Mouse (Mus musculus) forebrain, embryonic 11.5 days (tissue): ENCODE data around the gene Irf2. TPM values are rescaled to one million over a fixed set of nuclear protein-coding genes. Genes with fewer than 3 reads are reported as not detected.

Experiments used
- ATAC-seq: fragments of 200-750 bp; cut with Nextera tagmentation; replicated peaks from 2 replicates; pipeline ENCODE4 v1.8.0; 2017; ENCODE audit warnings: moderate TSS enrichment; ENCODE audit not compliant: low FRiP score
- DNase-seq: peaks from one replicate; pipeline ENCODE4 v3.0.0-alpha.2; 2017; ENCODE audit warnings: low spot score
- H3K27ac ChIP-seq: fragments of 300-500 bp; sonication (generic); 2 replicates; pipeline ENCODE4 v1.5.1; 2014; ENCODE audit warnings: low read depth, low read length
- H3K27me3 ChIP-seq: fragments of 300-500 bp; sonication (generic); 2 replicates; pipeline ENCODE4 v1.6.1; 2014; ENCODE audit warnings: mild to moderate bottlenecking, low read length, mixed read lengths; ENCODE audit not compliant: control insufficient read depth, insufficient read depth
- H3K36me3 ChIP-seq: fragments of 300-500 bp; sonication (generic); 2 replicates; pipeline ENCODE4 v1.6.1; 2014; ENCODE audit warnings: mild to moderate bottlenecking, low read length, moderate library complexity, mixed read lengths; ENCODE audit not compliant: control insufficient read depth, insufficient read depth
- H3K4me1 ChIP-seq: fragments of 300-500 bp; sonication (generic); replicated peaks from 2 replicates; pipeline ENCODE4 v1.6.1; 2014; ENCODE audit warnings: low read length, mixed read lengths; ENCODE audit not compliant: control insufficient read depth, insufficient read depth
- H3K4me2 ChIP-seq: fragments of 300-500 bp; sonication (generic); 2 replicates; pipeline ENCODE4 v1.6.1; 2014; ENCODE audit warnings: low read depth, mild to moderate bottlenecking, low read length, moderate library complexity, mixed read lengths; ENCODE audit not compliant: severe bottlenecking
- H3K4me3 ChIP-seq: fragments of 300-500 bp; sonication (generic); 2 replicates; pipeline ENCODE4 v1.5.1; 2014; ENCODE audit warnings: low read depth, low read length
- H3K9ac ChIP-seq: fragments of 300-500 bp; sonication (generic); 2 replicates; pipeline ENCODE4 v1.6.1; 2014; ENCODE audit warnings: low read length
- H3K9me3 ChIP-seq: fragments of 300-500 bp; sonication (generic); 2 replicates; pipeline ENCODE4 v1.6.1; 2016; ENCODE audit warnings: low read length, mixed read lengths; ENCODE audit not compliant: control insufficient read depth
- WGBS: fragments of 180-500 bp; shearing (Covaris S2); extraction: QIAGEN DNeasy Blood & Tissue Kit; methylation state at CpG from one replicate; pipeline ENCODE4 v1.1.7; 2014; 5-methylcytosine and 5-hydroxymethylcytosine counted together
- polyA plus RNA-seq: library from polyadenylated mRNA; unstranded; fragments of >200 nt; fragmentation: Nextera tagmentation; extraction: Ambion mirVana; gene quantifications from 2 replicates; pipeline ENCODE4 v1.2.1, GENCODE M21; 2014

Irf2 gene
- polyA plus RNA-seq, 1 experiment from 2014 or later = 12.8 TPM

- ATAC-seq = no peak
- Histone ChIP-seq H3K9ac (no peak overlapping the region), H3K4me3 (no peak overlapping the region), H3K4me1 (no peaks in the 10 kb centered on the region; the same call in 1 of the 2 replicates), H3K27me3 (no peaks in the 10 kb centered on the region), H3K4me2 (no peak overlapping the region), H3K27ac (no peak overlapping the region), H3K36me3 (no peaks in the 10 kb centered on the region), H3K9me3 (no peaks in the 10 kb centered on the region)
- DNase-seq = no peak
- 76% methylated on average over 11 of the region's 11 CpGs for WGBS
These were observed 30.1 kb downstream of the Irf2 start for GRCm38 (mm10) chr8:46769408-46770180.

- Histone ChIP-seq H3K27ac (peak overlapping the region; percentile 20; the same call in 1 of the 2 replicates), H3K4me3 (no peak overlapping the region), H3K36me3 (no peaks in the 10 kb centered on the region), H3K4me2 (no peak overlapping the region), H3K4me1 (no peaks in the 10 kb centered on the region; the same call in 1 of the 2 replicates), H3K9ac (no peak overlapping the region), H3K27me3 (no peaks in the 10 kb centered on the region), H3K9me3 (no peaks in the 10 kb centered on the region)
- ATAC-seq = peak; percentile 77
- peak; percentile 55 for DNase-seq
- 22% methylated on average over 7 of the region's 7 CpGs for WGBS
These were observed 31.5 kb downstream of the Irf2 start for GRCm38 (mm10) chr8:46770905-46771516.

GRCm38 (mm10) chr8:46772801-46773200, 33.3 kb downstream of the Irf2 start:
- Histone ChIP-seq H3K9ac (no peak overlapping the region), H3K4me1 (no peaks in the 10 kb centered on the region; the same call in 1 of the 2 replicates), H3K4me2 (no peak overlapping the region), H3K4me3 (no peak overlapping the region), H3K9me3 (no peaks in the 10 kb centered on the region), H3K27ac (no peak overlapping the region), H3K27me3 (no peaks in the 10 kb centered on the region), H3K36me3 (no peaks in the 10 kb centered on the region)
- WGBS = 89% methylated on average over 6 of the region's 6 CpGs
- ATAC-seq (no peak), DNase-seq (no peak)

GRCm38 (mm10) chr8:46777760-46778460, 38.4 kb downstream of the Irf2 start:
- WGBS = 93% methylated on average over 10 of the region's 10 CpGs
- Histone ChIP-seq H3K4me3 (no peak overlapping the region), H3K4me1 (no peaks in the 10 kb centered on the region), H3K36me3 (no peaks in the 10 kb centered on the region), H3K27ac (no peak overlapping the region), H3K9me3 (no peaks in the 10 kb centered on the region), H3K27me3 (no peaks in the 10 kb centered on the region), H3K4me2 (no peak overlapping the region), H3K9ac (no peak overlapping the region)
- DNase-seq (no peak), ATAC-seq (no peak)

- Histone ChIP-seq H3K9me3 (no peaks in the 10 kb centered on the region), H3K4me2 (no peak overlapping the region), H3K4me3 (no peak overlapping the region), H3K27ac (no peak overlapping the region), H3K27me3 (no peaks in the 10 kb centered on the region), H3K4me1 (no peaks in the 10 kb centered on the region), H3K36me3 (no peaks in the 10 kb centered on the region), H3K9ac (no peak overlapping the region)
- no peak for ATAC-seq
- DNase-seq = no peak
- 86% methylated on average over 6 of the region's 6 CpGs for WGBS
These were observed 41.6 kb downstream of the Irf2 start for GRCm38 (mm10) chr8:46781067-46781657.

- no peaks in the 10 kb centered on the region for H3K36me3 ChIP-seq
- H3K27ac ChIP-seq = no peak overlapping the region
These were observed 42.7 kb downstream of the Irf2 start for GRCm38 (mm10) chr8:46782254-46782653.

GRCm38 (mm10) chr8:46785070-46785469, 45.5 kb downstream of the Irf2 start:
- ATAC-seq (no peak), DNase-seq (no peak)
- 61% methylated on average over 2 of the region's 2 CpGs for WGBS
- Histone ChIP-seq H3K4me2 (no peak overlapping the region), H3K27me3 (no peaks in the 10 kb centered on the region), H3K4me1 (no peaks in the 10 kb centered on the region), H3K9ac (no peak overlapping the region), H3K4me3 (no peak overlapping the region), H3K27ac (no peak overlapping the region), H3K36me3 (no peaks in the 10 kb centered on the region), H3K9me3 (no peaks in the 10 kb centered on the region)

More at GRCm38 (mm10) chr8:46782254-46782653, 42.7 kb downstream of the Irf2 start:
- H3K4me3 ChIP-seq = no peak overlapping the region
- no peaks in the 10 kb centered on the region for H3K27me3 ChIP-seq
- WGBS = 90% methylated on average over 5 of the region's 5 CpGs
- H3K4me2 ChIP-seq = no peak overlapping the region
- H3K9ac ChIP-seq = no peak overlapping the region
- ATAC-seq (no peak), DNase-seq (no peak)
- no peaks in the 10 kb centered on the region for H3K9me3 ChIP-seq
- no peaks in the 10 kb centered on the region for H3K4me1 ChIP-seq

GRCm38 (mm10) chr8:46785926-46786325, 46.4 kb downstream of the Irf2 start:
- Histone ChIP-seq H3K36me3 (no peaks in the 10 kb centered on the region), H3K4me2 (no peak overlapping the region), H3K27me3 (no peaks in the 10 kb centered on the region), H3K9me3 (no peaks in the 10 kb centered on the region), H3K27ac (no peak overlapping the region), H3K9ac (no peak overlapping the region), H3K4me3 (no peak overlapping the region), H3K4me1 (no peaks in the 10 kb centered on the region)
- WGBS = 88% methylated on average over 6 of the region's 6 CpGs
- DNase-seq (no peak), ATAC-seq (no peak)
